Mouse (Mus musculus): ENCODE measurements around the gene Mef2d.

DNA sequence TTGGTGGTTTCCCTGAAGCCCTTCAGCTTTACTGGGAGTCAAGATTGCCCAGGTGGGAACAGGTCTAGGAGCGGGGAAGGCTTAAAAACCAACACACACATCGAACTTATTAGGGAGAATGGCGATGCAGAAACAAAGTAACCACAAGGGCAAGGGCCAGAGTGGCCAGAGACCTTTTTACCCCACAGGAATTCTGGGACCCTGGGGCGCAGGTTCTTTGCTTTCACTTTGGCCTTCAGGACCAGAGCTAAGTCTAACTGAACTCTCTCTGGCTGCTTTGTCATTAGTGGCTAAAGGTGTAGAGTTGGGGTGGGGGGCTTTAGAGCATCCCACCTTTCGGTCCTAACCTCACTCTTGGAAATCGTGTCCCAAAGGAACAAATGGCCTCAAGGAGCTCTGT lies 73.9 kb downstream of the Mef2d start:
- TF ChIP-seq CTCF (IDR thresholded peaks at IDR 0.05; ENCODE audit: control insufficient read depth, insufficient read depth, insufficient replicate concordance, low read depth, low read length) (no peak), POLR2A (IDR thresholded peaks at IDR 0.05; ENCODE audit: control insufficient read depth, low read depth, low read length) (no peak)
